Mouse (Mus musculus) thymus, adult 2 months (tissue): ENCODE measurements around the gene Sec31a. TPM values are rescaled to one million over a fixed set of nuclear protein-coding genes. Genes with fewer than 3 reads are reported as not detected.

ENCODE experiments used
- DNase-seq: peaks from one replicate; pipeline ENCODE4 v3.0.0; 2021
- H3K27ac ChIP-seq: fragments of 200-500 bp; 2 replicates; pipeline ENCODE4 v1.5.1; 2012; ENCODE audit warnings: low read length, control low read depth; ENCODE audit not compliant: control insufficient read depth, insufficient read depth
- H3K27me3 ChIP-seq: fragments of 200-500 bp; 2 replicates; pipeline ENCODE4 v1.6.1; 2012; ENCODE audit warnings: mild to moderate bottlenecking, low read length, moderate library complexity, mixed read lengths; ENCODE audit not compliant: control insufficient read depth, insufficient read depth
- H3K36me3 ChIP-seq: fragments of 200-500 bp; 2 replicates; pipeline ENCODE4 v1.6.1; 2012; ENCODE audit warnings: mild to moderate bottlenecking, low read length, moderate library complexity; ENCODE audit not compliant: control insufficient read depth, insufficient read depth
- H3K4me1 ChIP-seq: fragments of 200-500 bp; replicated peaks from 2 replicates; pipeline ENCODE4 v1.6.1; 2012; ENCODE audit warnings: low read length; ENCODE audit not compliant: control insufficient read depth, insufficient read depth
- H3K4me3 ChIP-seq: fragments of 200-500 bp; 2 replicates; pipeline ENCODE4 v1.5.1; 2012; ENCODE audit warnings: mild to moderate bottlenecking, low read length, control low read depth, moderate library complexity; ENCODE audit not compliant: control insufficient read depth, insufficient read depth
- CTCF ChIP-seq: fragments of 200-500 bp; IDR thresholded peaks from 2 replicates; pipeline ENCODE4 v1.5.1; 2012; ENCODE audit warnings: mild to moderate bottlenecking, control low read depth, low read length, moderate library complexity, borderline replicate concordance; ENCODE audit not compliant: control insufficient read depth, poor library complexity, insufficient read depth; ENCODE audit errors: extremely low read depth
- POLR2A ChIP-seq: fragments of 200-500 bp; IDR thresholded peaks from 2 replicates; pipeline ENCODE4 v1.6.1; 2012; ENCODE audit warnings: mild to moderate bottlenecking, low read length, control low read depth, moderate library complexity; ENCODE audit not compliant: control insufficient read depth, poor library complexity, insufficient read depth; ENCODE audit errors: extremely low read depth
- WGBS: fragments of 180-500 bp; shearing (Covaris S2); methylation state at CpG from one replicate; pipeline ENCODE4 v1.1.7; 2018; 5-methylcytosine and 5-hydroxymethylcytosine counted together
- polyA plus RNA-seq: library from polyadenylated mRNA; depleted of rRNA; stranded (reverse); fragments of >200 nt; gene quantifications from 2 replicates; pipeline ENCODE4 v1.2.3, GENCODE M21; 2012

The Sec31a gene
- polyA plus RNA-seq, 1 experiment: 222 TPM

GRCm38 (mm10) chr5:100392436-100392955 is 23.5 kb downstream of the Sec31a start:
- H3K4me1 ChIP-seq: no peaks in the 10 kb centered on the region
- H3K4me3 ChIP-seq: no peak overlapping the region
- no peaks in the 10 kb centered on the region for H3K27me3 ChIP-seq
- H3K27ac ChIP-seq: no peak overlapping the region
- H3K36me3 ChIP-seq: peaks cover 50% of the 10 kb centered on the region
- TF ChIP-seq CTCF (no peak), POLR2A (no peak)
- no peak for DNase-seq
- 98% methylated on average over 20 of the region's 20 CpGs for WGBS

- TF ChIP-seq CTCF: no peak
- no peak for TF ChIP-seq POLR2A
- Histone ChIP-seq H3K27ac (no peak overlapping the region), H3K36me3 (peaks cover 45% of the 10 kb centered on the region), H3K27me3 (no peaks in the 10 kb centered on the region), H3K4me1 (no peaks in the 10 kb centered on the region), H3K4me3 (no peak overlapping the region)
- DNase-seq: no peak
- WGBS: 98% methylated on average over 18 of the region's 18 CpGs
These were observed 32.1 kb downstream of the Sec31a start for GRCm38 (mm10) chr5:100383782-100384510.

GRCm38 (mm10) chr5:100381094-100381493 is 34.9 kb downstream of the Sec31a start:
- TF ChIP-seq CTCF (no peak), POLR2A (no peak)
- peaks cover 54% of the 10 kb centered on the region for H3K36me3 ChIP-seq

GRCm38 (mm10) chr5:100380277-100380676 is 35.8 kb downstream of the Sec31a start:
- no peaks in the 10 kb centered on the region for H3K27me3 ChIP-seq
- no peak overlapping the region for H3K4me3 ChIP-seq
- no peak overlapping the region for H3K27ac ChIP-seq
- peaks cover 49% of the 10 kb centered on the region for H3K36me3 ChIP-seq
- H3K4me1 ChIP-seq: no peaks in the 10 kb centered on the region
- no peak for TF ChIP-seq CTCF
- no peak for TF ChIP-seq POLR2A
- DNase-seq: no peak
- 99% methylated on average over 5 of the region's 5 CpGs for WGBS

More at GRCm38 (mm10) chr5:100381094-100381493, 34.9 kb downstream of the Sec31a start:
- 98% methylated on average over 7 of the region's 7 CpGs for WGBS
- Histone ChIP-seq H3K27ac (no peak overlapping the region), H3K27me3 (no peaks in the 10 kb centered on the region), H3K4me3 (no peak overlapping the region), H3K4me1 (no peaks in the 10 kb centered on the region)
- no peak for DNase-seq

GRCm38 (mm10) chr5:100378981-100379380 is 37.1 kb downstream of the Sec31a start:
- TF ChIP-seq POLR2A: no peak
- WGBS: 91% methylated on average over 2 of the region's 2 CpGs
- no peak for DNase-seq

GRCm38 (mm10) chr5:100378211-100378610 is 37.8 kb downstream of the Sec31a start:
- no peak overlapping the region for H3K4me3 ChIP-seq
- no peaks in the 10 kb centered on the region for H3K4me1 ChIP-seq
- DNase-seq: no peak
- H3K36me3 ChIP-seq: peaks cover 35% of the 10 kb centered on the region
- no peak for TF ChIP-seq POLR2A
- no peak for TF ChIP-seq CTCF
- H3K27ac ChIP-seq: no peak overlapping the region
- no peaks in the 10 kb centered on the region for H3K27me3 ChIP-seq
- 95% methylated on average over 5 of the region's 5 CpGs for WGBS

More at GRCm38 (mm10) chr5:100378981-100379380, 37.1 kb downstream of the Sec31a start:
- no peak overlapping the region for H3K27ac ChIP-seq
- H3K4me1 ChIP-seq: no peaks in the 10 kb centered on the region
- H3K4me3 ChIP-seq: no peak overlapping the region
- H3K36me3 ChIP-seq: peaks cover 37% of the 10 kb centered on the region
- H3K27me3 ChIP-seq: no peaks in the 10 kb centered on the region

GRCm38 (mm10) chr5:100377376-100377775 is 38.7 kb downstream of the Sec31a start:
- Histone ChIP-seq H3K4me1 (no peaks in the 10 kb centered on the region), H3K4me3 (no peak overlapping the region), H3K36me3 (peaks cover 31% of the 10 kb centered on the region), H3K27me3 (no peaks in the 10 kb centered on the region), H3K27ac (no peak overlapping the region)
- TF ChIP-seq POLR2A: no peak
- DNase-seq: no peak
- WGBS: 93% methylated on average over 2 of the region's 2 CpGs
